ENCODE assay signal across 12 mouse cellular contexts in the genomic region with DNA sequence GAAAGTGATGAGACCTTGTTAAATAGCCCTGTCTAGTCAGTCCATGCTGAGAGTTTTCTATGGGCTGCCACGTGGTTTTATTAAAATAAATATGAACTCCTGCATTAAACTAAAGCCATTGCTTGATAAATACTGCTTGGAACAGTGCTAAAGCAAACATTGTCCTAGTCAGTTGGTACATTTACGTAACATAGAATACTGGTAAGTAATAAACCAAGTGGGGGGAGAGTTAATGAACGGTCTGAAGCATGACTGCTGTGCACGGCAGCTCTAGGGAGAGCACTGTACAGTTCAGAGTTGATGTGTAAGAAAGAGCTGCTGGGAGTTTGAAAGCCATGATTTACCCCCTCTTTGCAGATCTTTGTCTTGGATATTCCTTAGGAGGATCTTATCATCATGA. TPM values are rescaled to one million over a fixed set of nuclear protein-coding genes. Genes with fewer than 3 reads are reported as not detected.
DNase-seq lines count a peak whose midpoint lies in the region; ATAC-seq and TF ChIP-seq lines count a peak whose summit lies in the region.
"Had no signal": no experiment of that assay in that cellular context is flagged by ENCODE, and none has a peak within 500 bp of the region (broad histone marks: within the 10 kb centered on the region; RNA-seq: fewer than 3 reads in every experiment).

No protein-coding gene starts in this region.

- no peaks in the 10 kb centered on the region for H3K36me3 ChIP-seq in lung, postnatal 0 days (ENCODE audit: insufficient read depth, low read length)
- no peaks in the 10 kb centered on the region for H3K36me3 ChIP-seq in forebrain, embryonic 16.5 days (ENCODE audit: control insufficient read depth, insufficient read depth)
- H3K36me3 ChIP-seq in midbrain, embryonic 10.5 days, result peaks cover 6% of the 10 kb centered on the region; the same call in 1 of the 2 replicates
- no peaks in the 10 kb centered on the region for H3K36me3 ChIP-seq in stomach, embryonic 15.5 days
- H3K36me3 ChIP-seq: embryonic facial prominence, embryonic 15.5 days had no signal

- H3K4me3 ChIP-seq in lung, postnatal 0 days (ENCODE audit: low read depth, low read length), result no peak overlapping the region
- no peak overlapping the region for H3K4me3 ChIP-seq in forebrain, embryonic 16.5 days (replicated peaks; ENCODE audit: low read length)
- H3K4me3 ChIP-seq in midbrain, embryonic 10.5 days, result no peak overlapping the region
- no peak overlapping the region for H3K4me3 ChIP-seq in stomach, embryonic 15.5 days (replicated peaks)
- H3K4me3 ChIP-seq: embryonic facial prominence, embryonic 15.5 days; heart, embryonic 13.5 days; limb, embryonic 13.5 days had no signal

- H3K27me3 ChIP-seq in lung, postnatal 0 days (replicated peaks; ENCODE audit: insufficient read depth, low read length), result no peaks in the 10 kb centered on the region
- no peaks in the 10 kb centered on the region for H3K27me3 ChIP-seq in forebrain, embryonic 16.5 days (replicated peaks; ENCODE audit: control insufficient read depth, insufficient read depth, low read length)
- no peaks in the 10 kb centered on the region for H3K27me3 ChIP-seq in midbrain, embryonic 10.5 days (ENCODE audit: low read depth, poor library complexity, severe bottlenecking)
- no peaks in the 10 kb centered on the region for H3K27me3 ChIP-seq in stomach, embryonic 15.5 days (replicated peaks)
- H3K27me3 ChIP-seq: embryonic facial prominence, embryonic 15.5 days; heart, embryonic 13.5 days; limb, embryonic 13.5 days had no signal

- DNase-seq in lung, postnatal 0 days (ENCODE audit: low spot score), result peak; percentile 47
- no peak for DNase-seq in lung, postnatal 14 days
- DNase-seq in midbrain, embryonic 10.5 days (ENCODE audit: low spot score), result no peak
- no peak for DNase-seq in c-Kit-positive CD71-positive TER-119-positive erythroid progenitor cells, embryonic 14.5 days (ENCODE audit: low spot score)
- DNase-seq in frontal cortex, postnatal 14 days (ENCODE audit: low spot score in 2 of 2), result no peak
- DNase-seq: cerebellum, adult 9-10 months had no signal

- no peak for TF ChIP-seq EP300 in lung, postnatal 0 days (IDR thresholded peaks at IDR 0.05)

- H3K9ac ChIP-seq in lung, postnatal 0 days (replicated peaks; ENCODE audit: low read depth), result no peak overlapping the region
- H3K9ac ChIP-seq in forebrain, embryonic 16.5 days (replicated peaks; ENCODE audit: low read depth, low read length), result no peak overlapping the region
- no peak overlapping the region for H3K9ac ChIP-seq in stomach, embryonic 15.5 days
- H3K9ac ChIP-seq: embryonic facial prominence, embryonic 15.5 days; heart, embryonic 13.5 days; limb, embryonic 13.5 days had no signal

- no peaks in the 10 kb centered on the region for H3K9me3 ChIP-seq in lung, postnatal 0 days (ENCODE audit: low read length)
- no peaks in the 10 kb centered on the region for H3K9me3 ChIP-seq in forebrain, embryonic 16.5 days (ENCODE audit: control insufficient read depth, low read length)
- H3K9me3 ChIP-seq in midbrain, embryonic 10.5 days (replicated peaks), result no peaks in the 10 kb centered on the region
- H3K9me3 ChIP-seq in stomach, embryonic 15.5 days, result no peaks in the 10 kb centered on the region
- H3K9me3 ChIP-seq: embryonic facial prominence, embryonic 15.5 days; heart, embryonic 13.5 days; limb, embryonic 13.5 days had no signal

- H3K4me2 ChIP-seq in lung, postnatal 0 days (replicated peaks; ENCODE audit: low read depth, low read length), result no peak overlapping the region
- H3K4me2 ChIP-seq in forebrain, embryonic 16.5 days (ENCODE audit: low read length), result no peak overlapping the region
- H3K4me2 ChIP-seq in stomach, embryonic 15.5 days, result no peak overlapping the region
- H3K4me2 ChIP-seq: embryonic facial prominence, embryonic 15.5 days; heart, embryonic 13.5 days; limb, embryonic 13.5 days had no signal

- WGBS in lung, postnatal 0 days, result 34% methylated on average over 4 of the region's 4 CpGs
- WGBS in forebrain, embryonic 16.5 days, result 39% methylated on average over 4 of the region's 4 CpGs
- 66% methylated on average over 4 of the region's 4 CpGs for WGBS in midbrain, embryonic 10.5 days
- WGBS in stomach, embryonic 15.5 days, result 26% methylated on average over 4 of the region's 4 CpGs

- H3K27ac ChIP-seq in lung, postnatal 0 days (ENCODE audit: low read length), result no peak overlapping the region
- H3K27ac ChIP-seq in forebrain, embryonic 16.5 days (ENCODE audit: low read length), result peak overlapping the region; percentile 1; the same call in 1 of the 2 replicates
- H3K27ac ChIP-seq in midbrain, embryonic 10.5 days (replicated peaks), result peak overlapping the region; percentile 88
- H3K27ac ChIP-seq in stomach, embryonic 15.5 days, result peak overlapping the region; percentile 4; the same call in 1 of the 2 replicates
- H3K27ac ChIP-seq: embryonic facial prominence, embryonic 15.5 days; heart, embryonic 13.5 days; limb, embryonic 13.5 days had no signal

- no peak for ATAC-seq in lung, postnatal 0 days
- no peak for ATAC-seq in forebrain, embryonic 16.5 days
- no peak for ATAC-seq in stomach, embryonic 15.5 days (ENCODE audit: insufficient read depth, low FRiP score, low read depth)
- ATAC-seq: inflammation-experienced regulatory T-cells, adult 6 months had no signal

- no peak for TF ChIP-seq CTCF in lung, postnatal 0 days (IDR thresholded peaks at IDR 0.05)

- peaks cover 19% of the 10 kb centered on the region; the same call in 1 of the 2 replicates for H3K4me1 ChIP-seq in lung, postnatal 0 days (ENCODE audit: insufficient read depth, low read depth, low read length)
- H3K4me1 ChIP-seq in forebrain, embryonic 16.5 days (replicated peaks; ENCODE audit: control insufficient read depth, insufficient read depth, low read length), result peaks cover 27% of the 10 kb centered on the region
- peaks cover 62% of the 10 kb centered on the region for H3K4me1 ChIP-seq in midbrain, embryonic 10.5 days
- H3K4me1 ChIP-seq in stomach, embryonic 15.5 days, result peaks cover 24% of the 10 kb centered on the region

RNA-seq across cellular contexts. Expression of a gene that starts 49.3 kb away (rescaled TPM):
- polyA plus RNA-seq in lung, postnatal 0 days (2015; fragmentation: Nextera tagmentation; extraction: Ambion mirVana), result 130 and 132 TPM in 2 replicates
- polyA plus RNA-seq in forebrain, embryonic 16.5 days (2015; fragmentation: Nextera tagmentation; extraction: Ambion mirVana), result 275 and 281 TPM in 2 replicates
- 301 and 307 TPM in 2 replicates for polyA plus RNA-seq in midbrain, embryonic 10.5 days (2016; fragmentation: Nextera tagmentation; extraction: Ambion mirVana)
- polyA plus RNA-seq in stomach, embryonic 15.5 days (2015; fragmentation: Nextera tagmentation; extraction: Ambion mirVana), result 222 and 230 TPM in 2 replicates
